Mouse (Mus musculus) ES-E14 (cell line): ENCODE results near the gene Olfr118. TPM values are rescaled to one million over a fixed set of nuclear protein-coding genes. Genes with fewer than 3 reads are reported as not detected.
"Not testable (repeated sequence)": the region's sequence is repeated elsewhere in the genome, so short reads cannot be mapped to it uniquely, and the experiment has no call there.

ENCODE experiments used
- DNase-seq: peaks from one replicate; pipeline ENCODE4 v3.0.0-alpha.2; 2013; ENCODE audit warnings: low read depth, low spot score
- H3K27ac ChIP-seq: 2 replicates; pipeline ENCODE4 v1.5.1; 2012; ENCODE audit warnings: low read depth, mild to moderate bottlenecking, low read length, moderate library complexity, mixed read lengths; ENCODE audit not compliant: poor library complexity, insufficient read depth, severe bottlenecking
- H3K36me3 ChIP-seq: 2 replicates; pipeline ENCODE4 v1.6.1; 2012; ENCODE audit warnings: mild to moderate bottlenecking, low read length, moderate library complexity, mixed read lengths; ENCODE audit not compliant: control insufficient read depth, poor library complexity, insufficient read depth, severe bottlenecking
- H3K4me1 ChIP-seq, 2 experiments: fragments of 150-350 bp in 1 of 2; sonication (generic) in 1 of 2; 2 replicates each; pipeline ENCODE4 v1.6.1; 2012; ENCODE audit warnings: low read length in 2 of 2, mild to moderate bottlenecking in 1 of 2, mixed read lengths in 1 of 2; ENCODE audit not compliant: control insufficient read depth in 2 of 2, insufficient read depth in 2 of 2, poor library complexity in 1 of 2
- H3K4me3 ChIP-seq, 2 experiments: fragments of 150-350 bp in 1 of 2; sonication (generic) in 1 of 2; 2 replicates each; pipeline ENCODE4 v1.5.1; 2012; ENCODE audit warnings: low read length in 2 of 2, low read depth in 1 of 2, mild to moderate bottlenecking in 1 of 2, mixed read lengths in 1 of 2; ENCODE audit not compliant: insufficient read depth in 1 of 2, poor library complexity in 1 of 2, severe bottlenecking in 1 of 2
- H3K9ac ChIP-seq: 2 replicates; pipeline ENCODE4 v1.6.1; 2012; ENCODE audit warnings: low read depth, mild to moderate bottlenecking, low read length, mixed read lengths; ENCODE audit not compliant: poor library complexity, insufficient read depth, severe bottlenecking
- H3K9me3 ChIP-seq: fragments of 150-350 bp; sonication (generic); 2 replicates; pipeline ENCODE4 v1.6.1; 2012; ENCODE audit warnings: low read depth, mild to moderate bottlenecking, low read length; ENCODE audit not compliant: control insufficient read depth, insufficient read depth
- CHD2 ChIP-seq: IDR thresholded peaks from 2 replicates; pipeline ENCODE4 v1.6.1; 2014; ENCODE audit warnings: mild to moderate bottlenecking, low read depth, low read length, inconsistent platforms
- HCFC1 ChIP-seq: IDR thresholded peaks from 2 replicates; pipeline ENCODE4 v1.6.1; 2012; ENCODE audit warnings: low read length, inconsistent platforms, borderline replicate concordance; ENCODE audit not compliant: insufficient read depth
- MAFK ChIP-seq: IDR thresholded peaks from 2 replicates; pipeline ENCODE4 v1.6.1; 2014; ENCODE audit warnings: mild to moderate bottlenecking, low read depth, low read length, inconsistent platforms; ENCODE audit not compliant: insufficient read depth
- ZC3H11A ChIP-seq: IDR thresholded peaks from 2 replicates; pipeline ENCODE4 v1.6.1; 2012; ENCODE audit warnings: low read depth, mild to moderate bottlenecking, inconsistent platforms, low read length, borderline replicate concordance
- ZNF384 ChIP-seq: IDR thresholded peaks from 2 replicates; pipeline ENCODE4 v1.6.1; 2012; ENCODE audit warnings: low read depth, low read length, inconsistent platforms
- in situ Hi-C, 2 experiments: fragments of 600-800 bp; cut with MboI; formaldehyde crosslinking; loops; one replicate each; pipeline ENCODE4 v1.15.1; 2025; ENCODE audit warnings: low sequenced_read_pairs in 2 of 2, inconsistent platforms in 1 of 2; ENCODE audit not compliant: unreplicated experiment in 2 of 2
- total RNA-seq: library from RNA; depleted of rRNA; stranded (reverse); fragments of 300-350 nt; gene quantifications from 2 replicates; pipeline ENCODE4 v1.2.3, GENCODE M21; 2012; rRNA removed

Olfr118 gene
- 0.13 and 0.16 TPM in 2 replicates for total RNA-seq

DNA sequence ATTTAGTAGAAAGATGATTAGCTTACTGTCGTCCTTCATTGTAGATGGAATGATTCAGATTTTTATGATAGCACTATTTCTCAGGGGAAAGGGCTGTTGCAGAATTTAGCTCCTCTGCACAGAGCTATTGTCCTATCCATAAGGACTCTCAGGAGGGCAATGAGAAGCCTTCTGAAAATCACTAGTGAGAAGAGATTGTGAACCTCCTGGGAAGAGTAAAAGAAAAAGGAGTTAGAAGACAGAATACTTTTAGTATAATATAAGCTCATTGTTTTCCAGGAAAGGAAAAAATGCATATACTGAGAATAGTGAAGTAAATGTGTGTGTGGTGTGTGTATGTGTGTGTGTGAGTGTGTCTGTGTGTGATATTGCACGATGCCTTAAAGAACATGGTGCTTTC is at the start of gene Olfr118:
Olfr118 (plus strand) TSS at position 301 of the 400 bp plus-strand sequence.
- H3K27ac ChIP-seq = no peak within 1 kb of the TSS
- TF ChIP-seq ZNF384 = no peak
- no peak for TF ChIP-seq ZC3H11A
- TF ChIP-seq MAFK = no peak
- TF ChIP-seq CHD2 = no peak
- TF ChIP-seq HCFC1 = no peak
- H3K36me3 ChIP-seq = no peaks in the 10 kb centered on the region
- no peaks in the 10 kb centered on the region for H3K9me3 ChIP-seq
- no peak within 1 kb of the TSS for H3K9ac ChIP-seq
- in situ Hi-C loops = no loop called here
- H3K4me3 ChIP-seq = no peak within 1 kb of the TSS
- H3K4me1 ChIP-seq = no peaks in the 10 kb centered on the region
- DNase-seq = no peak

DNA sequence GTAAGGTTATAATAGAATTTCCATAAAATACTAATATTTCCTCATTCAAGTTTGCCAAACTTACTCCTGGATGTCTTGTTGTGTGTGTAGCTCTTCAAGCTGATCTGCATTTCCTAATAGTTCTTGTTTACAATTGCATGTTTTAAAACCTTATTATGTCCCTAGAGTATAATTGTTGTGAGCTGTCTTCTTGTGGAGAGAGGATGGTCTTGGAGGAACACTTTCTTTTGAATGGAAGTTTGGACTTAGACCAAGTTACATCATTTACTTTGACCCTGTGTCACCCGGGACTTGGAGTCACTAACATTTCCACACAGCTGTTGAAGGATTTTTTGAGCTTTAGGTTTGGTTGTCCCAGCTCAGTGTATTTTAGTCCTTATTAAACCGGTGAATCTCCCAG is 39.8 kb upstream of the Olfr118 start, which contains the start of the genes Olfr115 and Olfr116:
Olfr115 (minus strand) TSS at position 101 of the 400 bp plus-strand sequence.
Olfr116 (minus strand) TSS at position 191 of the 400 bp plus-strand sequence.
- Histone ChIP-seq H3K27ac (no peak within 1 kb of the TSS), H3K9me3 (no peaks in the 10 kb centered on the region), H3K4me3 (no peak within 1 kb of the TSS), H3K36me3 (no peaks in the 10 kb centered on the region), H3K9ac (no peak within 1 kb of the TSS), H3K4me1 (no peaks in the 10 kb centered on the region)
- in situ Hi-C loops = no loop called here
- TF ChIP-seq MAFK (no peak), CHD2 (no peak), HCFC1 (no peak), ZC3H11A (no peak), ZNF384 (no peak)
- no peak for DNase-seq

DNA sequence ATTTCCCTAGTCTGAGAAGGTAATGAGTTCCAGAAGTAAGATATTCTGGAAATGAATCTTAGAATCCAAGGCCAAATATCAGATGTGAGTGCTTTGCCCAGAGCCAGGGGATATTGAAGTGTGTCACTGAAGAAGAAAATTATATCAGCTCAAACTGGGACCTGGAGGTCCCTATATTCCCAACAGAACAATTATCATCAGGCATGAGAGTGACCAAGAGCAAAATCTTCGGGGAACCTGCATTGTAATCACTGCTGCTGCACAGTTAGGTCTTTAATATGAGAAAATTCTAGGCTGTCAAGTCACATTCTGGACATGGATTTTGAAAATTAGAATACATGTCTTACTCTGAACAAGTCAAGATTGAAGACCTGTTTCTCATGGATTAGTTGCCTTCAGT is 3.1 kb upstream of the Olfr118 start, which contains the start of gene Olfr117:
Olfr117 (minus strand) TSS at position 101 of the 400 bp plus-strand sequence.
- H3K4me1 ChIP-seq = no peaks in the 10 kb centered on the region
- no peak within 1 kb of the TSS for H3K9ac ChIP-seq
- no peaks in the 10 kb centered on the region for H3K36me3 ChIP-seq
- no peak for TF ChIP-seq ZC3H11A
- DNase-seq = no peak
- no peak within 1 kb of the TSS for H3K27ac ChIP-seq
- no peak within 1 kb of the TSS for H3K4me3 ChIP-seq
- no peaks in the 10 kb centered on the region for H3K9me3 ChIP-seq
- in situ Hi-C loops = no loop called here

DNA sequence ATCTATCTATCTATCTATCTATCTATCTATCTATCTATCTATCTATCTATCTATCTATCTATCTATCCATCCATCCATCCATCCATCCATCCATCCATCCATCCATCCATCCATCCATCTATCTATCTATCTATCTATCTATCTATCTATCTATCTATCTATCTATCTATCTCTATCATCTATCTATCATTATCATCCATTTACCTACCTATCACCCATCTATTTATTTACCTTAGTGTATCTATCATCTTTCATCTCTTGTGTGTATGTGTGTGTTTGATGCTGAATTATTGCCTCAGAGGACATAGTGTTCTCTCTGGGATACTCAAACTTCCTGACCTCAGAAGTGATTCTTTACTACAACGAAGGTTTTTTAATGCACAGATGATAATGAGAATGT is 29.5 kb downstream of the Olfr118 start, which contains the start of gene Olfr119:
Olfr119 (plus strand) TSS at position 301 of the 400 bp plus-strand sequence.
- H3K27ac ChIP-seq, H3K9me3 ChIP-seq, DNase-seq, H3K4me1 ChIP-seq, H3K36me3 ChIP-seq, in situ Hi-C loops, H3K9ac ChIP-seq, H3K4me3 ChIP-seq: not testable (repeated sequence)

DNA sequence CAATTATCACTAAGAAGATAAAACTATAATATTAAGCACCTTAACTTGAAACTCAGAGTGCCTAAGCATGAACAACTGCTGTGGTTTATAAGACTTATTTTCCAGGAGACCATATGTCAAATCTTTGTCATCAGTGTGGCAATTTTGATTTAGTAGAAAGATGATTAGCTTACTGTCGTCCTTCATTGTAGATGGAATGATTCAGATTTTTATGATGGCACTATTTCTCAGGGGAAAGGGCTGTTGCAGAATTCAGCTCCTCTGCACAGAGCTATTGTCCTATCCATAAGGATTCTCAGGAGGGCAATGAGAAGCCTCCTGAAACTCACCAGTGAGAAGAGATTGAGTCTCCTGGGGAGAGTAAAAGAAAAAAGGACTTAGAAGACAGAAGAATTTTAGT is 54.7 kb downstream of the Olfr118 start, which contains the start of gene Olfr120:
Olfr120 (plus strand) TSS at position 301 of the 400 bp plus-strand sequence.
- no peak within 1 kb of the TSS for H3K4me3 ChIP-seq
- H3K4me1 ChIP-seq = no peaks in the 10 kb centered on the region
- in situ Hi-C loops = no loop called here
- no peak within 1 kb of the TSS for H3K9ac ChIP-seq
- no peak within 1 kb of the TSS for H3K27ac ChIP-seq
- no peak for TF ChIP-seq ZC3H11A
- no peak for TF ChIP-seq ZNF384
- TF ChIP-seq MAFK = no peak
- TF ChIP-seq CHD2 = no peak
- TF ChIP-seq HCFC1 = no peak
- no peak for DNase-seq
- no peaks in the 10 kb centered on the region for H3K9me3 ChIP-seq
- no peaks in the 10 kb centered on the region for H3K36me3 ChIP-seq

Other genes with a start within 250 kb of the Olfr118 start
- not detected in 2 replicates for gene Olfr108, start 221.5 kb upstream of the Olfr118 start, total RNA-seq
- not detected in 2 replicates for gene Olfr109, start 208.1 kb upstream of the Olfr118 start, total RNA-seq
- gene H2-M2, start 183.4 kb upstream of the Olfr118 start, total RNA-seq = 0.21 and 0.27 TPM in 2 replicates
- gene Olfr110, start 174.5 kb upstream of the Olfr118 start, total RNA-seq = not detected in 2 replicates
- gene Olfr111, start 159.0 kb upstream of the Olfr118 start, total RNA-seq = not detected in 2 replicates
- gene Olfr112, start 97.5 kb upstream of the Olfr118 start, total RNA-seq = not detected in 2 replicates
- not detected in 2 replicates for gene Olfr113, start 89.3 kb upstream of the Olfr118 start, total RNA-seq
- gene Olfr114, start 74.2 kb upstream of the Olfr118 start, total RNA-seq = not detected in 2 replicates
- not detected in 2 replicates for gene Olfr115, start 39.9 kb upstream of the Olfr118 start, total RNA-seq
- gene Olfr116, start 39.8 kb upstream of the Olfr118 start, total RNA-seq = not detected in 2 replicates
- gene Olfr117, start 3.2 kb upstream of the Olfr118 start, total RNA-seq = not detected in 2 replicates
- gene Olfr119, start 29.6 kb downstream of the Olfr118 start, total RNA-seq = not detected in 2 replicates
- not detected in 2 replicates for gene Olfr120, start 54.8 kb downstream of the Olfr118 start, total RNA-seq
- not detected in 2 replicates for gene Olfr121, start 81.9 kb downstream of the Olfr118 start, total RNA-seq
- not detected in 2 replicates for gene Olfr122, start 101.6 kb downstream of the Olfr118 start, total RNA-seq
- not detected in 2 replicates for gene Olfr123, start 126.5 kb downstream of the Olfr118 start, total RNA-seq
- not detected in 2 replicates for gene Olfr124, start 132.9 kb downstream of the Olfr118 start, total RNA-seq
- gene Olfr125, start 166.0 kb downstream of the Olfr118 start, total RNA-seq = not detected in 2 replicates
- gene Olfr126, start 180.5 kb downstream of the Olfr118 start, total RNA-seq = not detected in 2 replicates
- not detected in 2 replicates for gene Olfr127, start 233.4 kb downstream of the Olfr118 start, total RNA-seq